Mouse (Mus musculus): ENCODE measurements around the gene Atxn2. TPM values are rescaled to one million over a fixed set of nuclear protein-coding genes. Genes with fewer than 3 reads are reported as not detected.
"Not testable (repeated sequence)": the region's sequence is repeated elsewhere in the genome, so short reads cannot be mapped to it uniquely, and the experiment has no call there.

Gene Atxn2
- polyA plus RNA-seq, 1 experiment from 2014 or later, result 67.2 TPM

DNA sequence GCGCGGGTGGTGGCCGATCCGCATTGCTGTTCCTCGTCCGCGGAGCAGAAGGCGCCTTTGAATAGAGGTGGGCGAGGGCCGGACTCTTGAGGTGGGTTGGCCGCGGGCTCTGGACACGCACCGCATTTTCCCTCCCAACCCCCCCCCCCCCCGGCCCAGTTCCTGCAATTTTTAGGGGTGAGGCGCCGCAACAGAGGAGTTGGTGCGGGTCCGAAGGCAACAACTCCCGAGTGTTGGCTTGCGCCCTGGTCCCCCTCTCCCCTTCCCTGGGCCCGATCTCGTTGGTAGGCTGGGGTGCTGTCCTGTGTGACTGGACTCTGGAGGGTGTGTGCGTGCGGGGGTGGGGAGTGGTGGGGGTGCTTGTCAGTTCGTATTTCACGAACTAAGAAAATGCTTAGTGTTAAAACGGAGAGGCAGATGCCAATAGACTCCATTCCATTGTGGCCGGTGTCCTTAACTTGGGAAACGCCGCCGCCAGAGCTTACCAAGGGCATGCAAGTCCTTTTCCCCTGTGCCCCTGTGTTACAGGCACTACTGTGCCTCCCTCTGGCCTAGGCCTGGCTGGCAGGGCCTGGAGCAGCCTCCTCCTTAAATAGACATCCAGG, 1.9 kb downstream of the Atxn2 start:
- peak; percentile 38; the same call in 1 of the 2 replicates for ATAC-seq (replicated peaks)
- Histone ChIP-seq H3K27me3 (no peaks in the 10 kb centered on the region), H3K9ac (replicated peaks) (peak overlapping the region; percentile 91), H3K27ac (replicated peaks) (peak overlapping the region; percentile 98), H3K4me3 (peak overlapping the region; percentile 87), H3K36me3 (no peaks in the 10 kb centered on the region), H3K4me2 (replicated peaks) (peak overlapping the region; percentile 77), H3K9me3 (no peaks in the 10 kb centered on the region), H3K4me1 (peaks cover 47% of the 10 kb centered on the region)
- WGBS, result under 1% methylated on average over 28 of the region's 32 CpGs

DNA sequence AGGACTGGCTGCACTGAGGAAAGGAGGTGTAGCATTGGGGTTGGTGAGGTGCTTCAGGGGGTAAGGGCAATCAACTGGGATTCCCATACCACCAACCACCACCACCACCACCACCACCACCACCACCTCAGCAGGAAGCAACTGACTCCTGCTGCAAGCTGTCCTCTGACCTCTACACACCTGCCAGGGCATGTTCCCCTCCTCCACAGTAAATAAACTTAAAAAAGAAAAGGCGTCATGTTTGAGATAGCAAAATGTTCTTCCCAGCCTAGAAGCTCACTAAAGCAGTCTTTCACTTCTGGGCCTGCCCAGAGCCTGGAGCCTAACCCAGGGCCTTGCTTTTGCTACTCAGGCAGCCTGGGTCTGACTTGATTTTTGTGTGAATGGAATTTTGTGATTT, 3.2 kb downstream of the Atxn2 start:
- H3K36me3 ChIP-seq, result no peaks in the 10 kb centered on the region
- no peak overlapping the region for H3K4me2 ChIP-seq (replicated peaks)
- H3K27ac ChIP-seq (replicated peaks), result no peak overlapping the region
- no peaks in the 10 kb centered on the region for H3K9me3 ChIP-seq
- H3K4me3 ChIP-seq, result 0 out of 2 replicates have a peak overlapping the region, but pooled peaks have one; percentile 87
- 84% methylated on average over 1 of the region's 1 CpGs for WGBS
- no peak overlapping the region for H3K9ac ChIP-seq (replicated peaks)
- peaks cover 50% of the 10 kb centered on the region for H3K4me1 ChIP-seq
- ATAC-seq (replicated peaks), result no peak
- H3K27me3 ChIP-seq, result no peaks in the 10 kb centered on the region

DNA sequence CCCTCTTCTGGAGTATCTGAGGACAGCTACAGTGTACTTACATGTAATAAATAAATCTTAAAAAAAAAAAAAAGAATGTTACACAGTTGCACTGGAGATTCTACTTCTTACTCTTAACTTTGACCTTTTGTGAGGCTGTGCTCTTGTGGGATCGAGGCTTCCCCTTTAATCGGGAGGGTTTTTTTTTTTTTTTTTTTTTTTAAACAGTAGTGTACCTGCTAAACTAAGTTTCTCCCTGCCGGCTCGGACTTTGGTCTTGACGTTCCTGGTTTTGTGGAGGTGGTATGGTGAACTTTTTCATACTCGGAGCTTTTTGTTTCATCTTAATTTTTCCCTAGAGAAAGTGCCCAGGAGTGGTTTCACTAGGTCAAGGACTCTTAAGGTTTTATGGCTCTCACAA, 3.8 kb downstream of the Atxn2 start:
- Histone ChIP-seq H3K27me3 (no peaks in the 10 kb centered on the region), H3K27ac (replicated peaks) (no peak overlapping the region), H3K4me2 (replicated peaks) (no peak overlapping the region), H3K9ac (replicated peaks) (no peak overlapping the region), H3K9me3 (no peaks in the 10 kb centered on the region), H3K36me3 (no peaks in the 10 kb centered on the region), H3K4me3 (no peak overlapping the region), H3K4me1 (peaks cover 50% of the 10 kb centered on the region)
- no peak for ATAC-seq (replicated peaks)
- 83% methylated on average over 6 of the region's 6 CpGs for WGBS

DNA sequence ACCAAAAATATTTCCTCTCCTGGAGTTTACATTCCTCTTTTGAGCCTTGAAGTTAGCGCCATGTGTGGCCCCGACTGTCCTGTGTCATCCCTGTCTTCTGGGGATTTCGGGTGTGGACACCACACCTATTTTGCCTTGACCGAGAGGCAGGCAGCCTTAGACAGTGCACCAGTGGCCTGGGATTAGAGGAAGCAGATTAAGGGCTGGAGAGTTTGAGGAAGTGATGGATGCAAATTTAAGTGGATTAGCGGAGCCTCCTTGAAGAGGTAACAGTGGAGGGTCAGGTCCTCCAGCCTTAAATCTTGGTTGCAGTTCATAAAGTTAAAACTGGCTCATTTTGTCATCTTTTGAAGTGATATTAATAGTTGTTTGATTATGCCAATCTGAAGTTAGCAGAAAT, 7.3 kb downstream of the Atxn2 start:
- Histone ChIP-seq H3K27ac (replicated peaks) (no peak overlapping the region), H3K9ac (replicated peaks) (no peak overlapping the region), H3K4me3 (no peak overlapping the region), H3K9me3 (no peaks in the 10 kb centered on the region), H3K36me3 (no peaks in the 10 kb centered on the region), H3K4me1 (peaks cover 39% of the 10 kb centered on the region), H3K27me3 (no peaks in the 10 kb centered on the region), H3K4me2 (replicated peaks) (no peak overlapping the region)
- ATAC-seq (replicated peaks), result no peak
- WGBS, result 85% methylated on average over 5 of the region's 5 CpGs

DNA sequence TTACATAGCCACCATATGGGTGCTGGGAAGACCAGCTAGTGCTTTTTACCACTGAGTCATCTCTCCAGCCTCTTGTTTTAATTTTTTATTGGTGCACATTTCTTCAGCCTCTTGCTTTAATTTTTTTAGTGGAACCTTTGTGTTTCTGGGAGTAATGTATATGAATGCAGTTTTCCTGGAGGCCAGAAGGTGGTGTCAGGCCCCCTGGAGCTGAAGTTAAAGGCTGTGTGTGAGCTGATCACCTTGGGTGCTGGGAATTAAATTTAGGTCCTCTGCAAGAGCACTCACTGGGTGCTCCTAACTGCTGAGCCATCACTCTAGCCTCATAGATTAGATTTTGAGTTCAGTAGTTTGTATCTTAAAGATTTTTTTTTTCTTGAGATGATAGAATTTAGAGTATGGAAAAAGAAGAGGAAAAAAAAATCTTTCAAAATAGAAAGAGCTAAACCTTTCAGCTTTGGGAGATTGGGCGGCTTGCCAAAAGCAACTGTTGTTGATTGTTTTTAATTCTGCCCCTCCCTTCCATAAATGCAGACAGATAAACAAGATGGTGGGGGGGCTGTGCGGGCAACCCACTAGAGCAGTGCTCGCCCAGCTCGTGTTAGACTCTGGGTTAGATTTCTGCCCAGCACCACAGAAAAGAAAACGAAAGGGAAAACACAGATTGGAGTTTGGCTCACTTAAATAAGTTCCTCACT, 9.9 kb downstream of the Atxn2 start:
- no peak overlapping the region for H3K4me3 ChIP-seq
- no peak overlapping the region for H3K4me2 ChIP-seq (replicated peaks)
- H3K27ac ChIP-seq (replicated peaks), result no peak overlapping the region
- 90% methylated on average over 5 of the region's 5 CpGs for WGBS
- H3K36me3 ChIP-seq, result no peaks in the 10 kb centered on the region
- ATAC-seq (replicated peaks), result no peak
- H3K4me1 ChIP-seq, result peaks cover 16% of the 10 kb centered on the region
- H3K9ac ChIP-seq (replicated peaks), result no peak overlapping the region
- no peaks in the 10 kb centered on the region for H3K9me3 ChIP-seq
- H3K27me3 ChIP-seq, result no peaks in the 10 kb centered on the region

DNA sequence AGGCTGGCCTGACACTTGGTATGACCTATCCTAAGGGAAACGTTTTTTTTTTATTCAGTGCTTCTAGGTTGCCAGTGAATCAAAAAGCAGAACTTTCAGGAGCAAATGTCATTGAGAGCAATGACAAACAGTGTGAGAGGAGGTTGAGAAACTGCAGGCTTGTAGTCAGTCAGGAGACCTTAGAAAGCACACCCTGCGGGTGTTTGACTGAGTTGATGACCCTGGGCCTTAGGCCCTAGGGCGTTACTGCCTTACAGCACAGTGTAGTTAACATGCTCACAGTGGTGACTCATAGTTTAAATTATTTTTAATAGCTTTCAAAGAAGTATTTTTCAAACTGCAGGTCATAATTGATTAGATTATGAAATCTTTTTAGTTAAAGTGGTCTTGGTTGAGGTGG, 10.7 kb downstream of the Atxn2 start:
- Histone ChIP-seq H3K9ac (replicated peaks) (no peak overlapping the region), H3K9me3 (no peaks in the 10 kb centered on the region), H3K4me2 (replicated peaks) (no peak overlapping the region), H3K4me1 (peaks cover 9% of the 10 kb centered on the region), H3K4me3 (no peak overlapping the region), H3K36me3 (no peaks in the 10 kb centered on the region), H3K27me3 (no peaks in the 10 kb centered on the region), H3K27ac (replicated peaks) (no peak overlapping the region)
- WGBS, result 85% methylated on average over 3 of the region's 3 CpGs
- ATAC-seq (replicated peaks), result no peak

DNA sequence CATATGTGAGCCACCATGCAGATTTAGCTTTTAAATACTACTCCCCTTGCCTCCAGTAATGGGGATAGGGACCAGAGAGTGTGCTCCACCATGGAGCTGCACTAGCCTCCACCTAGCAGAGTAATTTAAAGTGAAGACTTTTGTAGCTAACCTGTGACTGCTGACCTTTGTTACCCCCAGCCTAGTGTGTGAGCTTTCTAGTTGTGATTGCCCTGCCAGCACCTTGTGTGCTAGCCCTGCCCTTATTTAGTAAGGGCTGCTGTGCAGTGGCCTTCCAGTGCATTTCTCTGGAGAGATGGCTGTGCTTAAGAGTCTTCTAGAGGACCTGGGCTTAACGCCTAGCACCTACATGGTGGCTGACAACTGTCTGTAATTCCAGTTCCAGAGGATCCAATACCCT, 13.5 kb downstream of the Atxn2 start:
- 87% methylated on average over 1 of the region's 1 CpGs for WGBS
- Histone ChIP-seq H3K4me3 (no peak overlapping the region), H3K36me3 (no peaks in the 10 kb centered on the region), H3K9me3 (no peaks in the 10 kb centered on the region), H3K9ac (replicated peaks) (no peak overlapping the region), H3K27me3 (no peaks in the 10 kb centered on the region), H3K27ac (replicated peaks) (no peak overlapping the region), H3K4me2 (replicated peaks) (no peak overlapping the region), H3K4me1 (peaks cover 4% of the 10 kb centered on the region)
- ATAC-seq (replicated peaks), result no peak

DNA sequence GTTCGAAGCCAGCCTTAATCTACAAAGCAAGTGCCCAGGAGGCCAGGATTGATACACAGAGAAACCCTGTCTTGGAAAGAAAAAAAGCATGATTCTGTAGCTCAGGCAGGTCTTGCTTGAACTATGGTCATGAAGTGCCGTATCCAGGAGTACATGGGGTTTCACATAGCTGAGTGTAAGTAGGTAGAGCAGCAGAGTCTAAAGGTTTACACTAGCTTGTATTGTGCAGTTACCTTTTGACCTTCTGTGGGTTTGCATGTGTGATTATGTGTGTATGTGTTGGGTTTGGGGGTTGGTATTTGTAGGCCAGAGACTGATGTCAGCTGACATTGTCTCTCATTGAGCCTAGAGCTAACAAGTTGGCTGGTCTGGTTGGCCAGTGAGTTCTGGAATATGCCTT, 18.9 kb downstream of the Atxn2 start:
- no peak overlapping the region for H3K4me3 ChIP-seq
- no peak for ATAC-seq (replicated peaks)
- H3K4me1 ChIP-seq, result no peaks in the 10 kb centered on the region
- peaks cover 5% of the 10 kb centered on the region; the same call in 1 of the 2 replicates for H3K36me3 ChIP-seq
- H3K27ac ChIP-seq (replicated peaks), result no peak overlapping the region
- no peak overlapping the region for H3K4me2 ChIP-seq (replicated peaks)
- no peaks in the 10 kb centered on the region for H3K9me3 ChIP-seq
- no peaks in the 10 kb centered on the region for H3K27me3 ChIP-seq
- H3K9ac ChIP-seq (replicated peaks), result no peak overlapping the region
- WGBS, result 97% methylated on average over 2 of the region's 2 CpGs

DNA sequence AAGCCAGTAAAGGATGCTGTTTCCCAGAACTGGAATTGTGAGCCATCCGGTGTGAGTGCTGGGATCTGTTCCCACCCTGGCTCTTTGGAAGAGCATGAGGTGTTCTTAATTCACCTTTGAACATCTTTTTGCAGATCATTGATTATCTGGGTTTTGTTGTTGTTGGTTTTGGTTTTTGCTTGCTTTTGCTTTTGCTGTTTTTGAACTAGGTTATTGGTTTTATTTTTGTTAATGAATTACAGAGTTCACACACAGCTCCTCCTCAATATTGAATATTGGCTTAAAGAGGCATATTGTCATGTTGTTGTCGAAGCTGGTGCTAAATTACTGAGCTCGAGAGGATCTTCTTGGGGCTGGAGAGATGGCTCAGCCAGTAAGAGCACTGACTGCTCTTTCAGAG, 25.5 kb downstream of the Atxn2 start:
- H3K36me3 ChIP-seq, result peaks cover 5% of the 10 kb centered on the region; the same call in 1 of the 2 replicates
- no peak overlapping the region for H3K4me2 ChIP-seq (replicated peaks)
- H3K4me1 ChIP-seq, result no peaks in the 10 kb centered on the region
- H3K27ac ChIP-seq (replicated peaks), result no peak overlapping the region
- H3K4me3 ChIP-seq, result no peak overlapping the region
- H3K27me3 ChIP-seq, result no peaks in the 10 kb centered on the region
- no peak for ATAC-seq (replicated peaks)
- no peak overlapping the region for H3K9ac ChIP-seq (replicated peaks)
- H3K9me3 ChIP-seq, result no peaks in the 10 kb centered on the region
- WGBS, result 94% methylated on average over 3 of the region's 3 CpGs

DNA sequence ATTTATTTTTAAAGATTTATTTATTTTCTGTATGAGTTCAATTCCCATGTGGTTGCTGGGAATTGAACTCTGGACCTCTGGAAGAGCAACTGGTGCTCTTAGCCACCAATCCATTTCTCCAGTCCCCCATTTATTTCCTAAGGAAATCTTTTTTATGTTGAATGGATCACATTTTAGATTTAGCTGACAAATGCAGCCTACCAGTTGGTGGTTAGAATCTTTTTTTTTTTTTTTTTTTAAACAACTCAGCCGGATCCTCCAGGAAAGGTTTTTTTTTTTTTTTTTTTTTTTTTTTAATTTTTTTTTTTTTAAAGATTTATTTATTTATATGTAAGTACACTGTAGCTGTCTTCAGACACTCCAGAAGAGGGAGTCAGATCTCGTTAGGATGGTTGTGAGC, 27.0 kb downstream of the Atxn2 start:
- H3K4me3 ChIP-seq; H3K9ac ChIP-seq (replicated peaks); H3K4me2 ChIP-seq (replicated peaks); H3K27me3 ChIP-seq; H3K27ac ChIP-seq (replicated peaks); H3K36me3 ChIP-seq; ATAC-seq (replicated peaks); H3K9me3 ChIP-seq; H3K4me1 ChIP-seq: not testable (repeated sequence)
- WGBS, result 84% methylated on average over 2 of the region's 2 CpGs

DNA sequence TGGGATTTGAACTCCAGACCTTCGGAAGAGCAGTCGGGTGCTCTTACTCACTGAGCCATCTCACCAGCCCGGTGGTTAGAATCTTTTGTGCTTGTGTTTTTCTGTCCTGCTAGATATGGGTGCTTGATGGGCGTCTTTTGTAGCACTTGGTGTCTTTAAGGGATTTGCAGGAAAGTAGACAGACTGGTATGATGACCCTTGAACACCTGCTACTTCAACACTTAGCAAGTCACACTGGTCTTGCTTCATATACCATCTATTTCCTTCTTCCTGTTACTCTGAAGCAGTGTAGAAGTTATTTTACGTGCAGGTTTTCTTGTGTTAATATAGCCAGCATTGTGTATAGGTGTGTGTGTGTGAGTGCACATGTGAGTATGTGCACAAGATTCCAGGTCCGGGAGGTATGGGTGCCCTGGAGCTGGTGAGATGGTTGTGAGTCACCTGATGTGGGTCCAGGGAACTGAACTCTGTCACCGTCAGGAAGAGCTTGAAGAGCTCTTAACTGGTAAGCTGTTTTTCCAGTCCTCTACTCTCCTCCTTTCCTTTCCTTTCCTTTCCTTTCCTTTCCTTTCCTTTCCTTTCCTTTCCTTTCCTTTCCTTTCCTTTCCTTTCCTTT, 27.5 kb downstream of the Atxn2 start:
- no peak overlapping the region for H3K9ac ChIP-seq (replicated peaks)
- H3K36me3 ChIP-seq, result peaks cover 5% of the 10 kb centered on the region; the same call in 1 of the 2 replicates
- no peaks in the 10 kb centered on the region for H3K4me1 ChIP-seq
- no peak for ATAC-seq (replicated peaks)
- no peaks in the 10 kb centered on the region for H3K9me3 ChIP-seq
- no peak overlapping the region for H3K4me2 ChIP-seq (replicated peaks)
- no peak overlapping the region for H3K27ac ChIP-seq (replicated peaks)
- WGBS, result 97% methylated on average over 7 of the region's 7 CpGs
- no peak overlapping the region for H3K4me3 ChIP-seq
- H3K27me3 ChIP-seq, result no peaks in the 10 kb centered on the region

DNA sequence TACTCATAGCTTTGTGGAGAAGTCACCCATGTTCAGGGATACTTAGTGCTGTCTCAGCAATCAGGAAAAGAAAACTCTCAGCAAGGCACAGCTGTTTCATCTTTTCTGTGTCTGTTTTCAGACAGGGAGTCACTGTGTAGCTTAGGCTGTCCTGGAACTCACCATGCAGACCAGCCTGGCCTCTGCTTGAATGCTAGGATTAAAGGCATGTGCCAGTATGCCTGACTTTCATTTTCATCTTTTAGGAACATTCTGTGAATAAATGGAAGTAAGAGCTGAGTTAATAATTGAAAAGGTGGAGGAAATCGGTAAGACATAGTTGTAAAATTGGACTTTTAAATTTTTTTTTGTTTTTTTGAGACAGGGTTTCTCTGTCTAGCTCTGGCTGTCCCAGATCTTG, 29.4 kb downstream of the Atxn2 start:
- 98% methylated on average over 1 of the region's 1 CpGs for WGBS
- Histone ChIP-seq H3K36me3 (no peaks in the 10 kb centered on the region), H3K27me3 (no peaks in the 10 kb centered on the region), H3K9me3 (no peaks in the 10 kb centered on the region), H3K27ac (replicated peaks) (no peak overlapping the region), H3K4me2 (replicated peaks) (no peak overlapping the region), H3K9ac (replicated peaks) (no peak overlapping the region), H3K4me3 (no peak overlapping the region), H3K4me1 (no peaks in the 10 kb centered on the region)
- ATAC-seq (replicated peaks), result no peak

All from forebrain, embryonic 15.5 days (tissue).